In genomic region chr2:130274149-130274861, GRCm38 (mm10) we compare ENCODE assay signal across 8 mouse cellular contexts. TPM values are rescaled to one million over a fixed set of nuclear protein-coding genes. Genes with fewer than 3 reads are reported as not detected.
DNase-seq lines count a peak whose midpoint lies in the region; ATAC-seq and TF ChIP-seq lines count a peak whose summit lies in the region.

Nop56 (plus strand) TSS chr2:130274430.

- TF ChIP-seq CTCF in Patski (IDR thresholded peaks at IDR 0.05): no peak

- CTCF ChIA-PET in Patski (lab: Charles Lee): no interaction called here

- peak within 1 kb of the TSS; percentile 78 for H3K4me2 ChIP-seq in hindbrain, embryonic 13.5 days

- H3K4me3 ChIP-seq in hindbrain, embryonic 13.5 days: peak within 1 kb of the TSS; percentile 91

- peak within 1 kb of the TSS; percentile 94 for H3K9ac ChIP-seq in hindbrain, embryonic 13.5 days

- H3K27ac ChIP-seq in hindbrain, embryonic 13.5 days: peak within 1 kb of the TSS; percentile 94

- DNase-seq in Patski (ENCODE audit: low read depth, low spot score): peak; percentile 83
- DNase-seq in cerebellum, postnatal 14 days: peak; percentile 99 to 100
- DNase-seq in frontal cortex, postnatal 14 days (ENCODE audit: low spot score in 2 of 2): peak; percentile 99
- peak; percentile 99 to 100 for DNase-seq in layer of hippocampus, postnatal 25 days (ENCODE audit: extremely low spot score in 1 of 2, low spot score in 1 of 2)
- peak; percentile 99 for DNase-seq in lung, postnatal 25 days (ENCODE audit: low spot score)
- peak; percentile 100 for DNase-seq in retina, embryonic 14.5 days (ENCODE audit: low spot score)
- DNase-seq in thymus, postnatal 4 days: peak; percentile 98

- H3K36me3 ChIP-seq in hindbrain, embryonic 13.5 days: peaks cover 37% of the 10 kb centered on the region

- H3K9me3 ChIP-seq in hindbrain, embryonic 13.5 days: no peaks in the 10 kb centered on the region

- H3K4me1 ChIP-seq in hindbrain, embryonic 13.5 days (replicated peaks): peaks cover 32% of the 10 kb centered on the region

- WGBS in hindbrain, embryonic 13.5 days: under 1% methylated on average over 67 of the region's 68 CpGs

- in situ Hi-C loops in Patski (cut with MboI; ENCODE audit: low pct_unique_long_range_greater_than_20kb): no loop called here

- peak; percentile 96 for ATAC-seq in Patski
- peak; percentile 98 for ATAC-seq in hindbrain, embryonic 13.5 days (ENCODE audit: low FRiP score)

- no peaks in the 10 kb centered on the region for H3K27me3 ChIP-seq in Patski
- no peaks in the 10 kb centered on the region for H3K27me3 ChIP-seq in hindbrain, embryonic 13.5 days

- POLR2A ChIA-PET in Patski (lab: Charles Lee): interaction anchor here (0.6 to 1.4 kb wide), 4 partner anchors 10 to 201 kb away, joined by 3 to 11 read pairs (median 6); partner anchors contain the start of gene Idh3b

RNA-seq across cellular contexts. Expression of gene Nop56, which starts in this region (rescaled TPM):
- 139 TPM for polyA plus RNA-seq in Patski (2021)
- polyA plus RNA-seq in hindbrain, embryonic 13.5 days (2015; fragmentation: Nextera tagmentation; extraction: Ambion mirVana): 230 and 253 TPM in 2 replicates
- 100 to 1,000 TPM; 129 to 165 TPM for total RNA-seq in layer of hippocampus, postnatal 25 days (2021)

Comparison
In these comparisons a context has a peak if more than half of its experiments do, and no peak if none do; other contexts are left out.
1. Peak in every context shown above with its lines: DNase-seq, ATAC-seq, H3K4me3 ChIP-seq and H3K27ac ChIP-seq.